Mouse (Mus musculus) ES-Bruce4 (cell line): ENCODE measurements around the gene Etv1. TPM values are rescaled to one million over a fixed set of nuclear protein-coding genes. Genes with fewer than 3 reads are reported as not detected.
"Not testable (repeated sequence)": the region's sequence is repeated elsewhere in the genome, so short reads cannot be mapped to it uniquely, and the experiment has no call there.

Experiments used
- H3K27ac ChIP-seq: 2 replicates; pipeline ENCODE4 v1.5.1; 2012; ENCODE audit warnings: low read length, inconsistent platforms; ENCODE audit not compliant: insufficient read depth
- H3K27me3 ChIP-seq: 2 replicates; pipeline ENCODE4 v1.6.1; 2012; ENCODE audit warnings: mild to moderate bottlenecking, low read length, inconsistent platforms; ENCODE audit not compliant: control insufficient read depth, poor library complexity, insufficient read depth, severe bottlenecking
- H3K36me3 ChIP-seq: 2 replicates; pipeline ENCODE4 v1.6.1; 2012; ENCODE audit warnings: inconsistent platforms, mild to moderate bottlenecking, low read length, moderate library complexity; ENCODE audit not compliant: control insufficient read depth, poor library complexity, insufficient read depth, severe bottlenecking
- H3K4me1 ChIP-seq: one replicate; pipeline ENCODE4 v1.8.1; 2011; ENCODE audit warnings: low read length; ENCODE audit not compliant: control insufficient read depth, insufficient read depth
- H3K4me3 ChIP-seq: 2 replicates; pipeline ENCODE4 v1.5.1; 2011; ENCODE audit warnings: low read depth, mild to moderate bottlenecking, low read length
- H3K9ac ChIP-seq: 2 replicates; pipeline ENCODE4 v1.6.1; 2012; ENCODE audit warnings: low read depth, mild to moderate bottlenecking, inconsistent platforms; ENCODE audit not compliant: poor library complexity, severe bottlenecking
- H3K9me3 ChIP-seq: replicated peaks from 2 replicates; pipeline ENCODE4 v1.6.1; 2012; ENCODE audit warnings: mild to moderate bottlenecking, low read length, inconsistent platforms; ENCODE audit not compliant: control insufficient read depth, poor library complexity, insufficient read depth, severe bottlenecking
- CTCF ChIP-seq: IDR thresholded peaks from one replicate; pipeline ENCODE4 v1.8.1; 2011; ENCODE audit warnings: low read depth, low read length
- EP300 ChIP-seq: IDR thresholded peaks from 2 replicates; pipeline ENCODE4 v1.6.1; 2011; ENCODE audit warnings: low read depth, low read length; ENCODE audit not compliant: insufficient read depth
- POLR2A ChIP-seq: IDR thresholded peaks from one replicate; pipeline ENCODE4 v1.8.1; 2011; ENCODE audit warnings: low read length; ENCODE audit not compliant: insufficient read depth
- polyA plus RNA-seq: library from polyadenylated mRNA; stranded (reverse); fragments of >200 nt; gene quantifications from 2 replicates; pipeline ENCODE4 v1.2.4, GENCODE M21; 2011; ENCODE audit warnings: low read depth; ENCODE audit not compliant: missing spikeins, insufficient read depth, insufficient read length

The Etv1 gene
- polyA plus RNA-seq, 1 experiment: 9.8 TPM

GRCm38 (mm10) chr12:38824405-38824804 is 45.2 kb downstream of the Etv1 start:
- no peaks in the 10 kb centered on the region for H3K36me3 ChIP-seq
- H3K27ac ChIP-seq: no peak overlapping the region
- no peaks in the 10 kb centered on the region; the same call in 1 of the 2 replicates for H3K27me3 ChIP-seq
- no peaks in the 10 kb centered on the region for H3K4me1 ChIP-seq
- TF ChIP-seq CTCF: no peak
- no peak for TF ChIP-seq EP300
- no peak for TF ChIP-seq POLR2A
- no peak overlapping the region for H3K4me3 ChIP-seq
- H3K9me3 ChIP-seq: no peaks in the 10 kb centered on the region
- H3K9ac ChIP-seq: no peak overlapping the region

DNA sequence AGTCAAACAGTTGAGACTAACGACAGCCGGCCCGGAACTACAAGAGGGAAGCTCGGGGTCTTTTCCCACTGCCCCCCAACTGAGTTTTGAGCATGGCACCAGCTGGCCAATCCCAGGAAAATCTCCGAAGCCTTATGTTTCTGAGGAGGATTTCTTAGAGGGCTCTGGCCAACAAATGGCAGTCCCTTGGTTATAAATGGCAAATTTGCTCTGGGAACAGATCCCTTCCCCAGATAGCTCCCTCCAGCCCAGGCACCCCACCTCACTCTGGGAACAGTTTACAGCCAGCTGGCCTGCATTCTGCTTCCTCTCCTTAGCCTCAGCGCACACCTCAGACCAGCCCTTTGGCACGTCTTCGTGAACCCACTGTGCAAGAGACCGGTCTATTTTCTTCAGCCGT is 53.8 kb downstream of the Etv1 start:
- H3K36me3 ChIP-seq: no peaks in the 10 kb centered on the region
- H3K9ac ChIP-seq: no peak overlapping the region
- H3K27ac ChIP-seq: no peak overlapping the region
- no peak overlapping the region for H3K4me3 ChIP-seq
- TF ChIP-seq EP300 (no peak), CTCF (no peak), POLR2A (no peak)
- H3K4me1 ChIP-seq: no peaks in the 10 kb centered on the region
- no peaks in the 10 kb centered on the region for H3K27me3 ChIP-seq
- H3K9me3 ChIP-seq: no peaks in the 10 kb centered on the region

GRCm38 (mm10) chr12:38834581-38834980 is 55.4 kb downstream of the Etv1 start:
- no peaks in the 10 kb centered on the region for H3K4me1 ChIP-seq
- H3K36me3 ChIP-seq: no peaks in the 10 kb centered on the region
- no peaks in the 10 kb centered on the region for H3K27me3 ChIP-seq
- no peak for TF ChIP-seq POLR2A
- H3K9me3 ChIP-seq: no peaks in the 10 kb centered on the region
- H3K9ac ChIP-seq: no peak overlapping the region
- H3K27ac ChIP-seq: no peak overlapping the region
- H3K4me3 ChIP-seq: no peak overlapping the region

GRCm38 (mm10) chr12:38834986-38835385 is 55.8 kb downstream of the Etv1 start:
- not testable (repeated sequence) for H3K9ac ChIP-seq, H3K9me3 ChIP-seq, H3K4me1 ChIP-seq, H3K27ac ChIP-seq, H3K4me3 ChIP-seq, H3K36me3 ChIP-seq, H3K27me3 ChIP-seq

DNA sequence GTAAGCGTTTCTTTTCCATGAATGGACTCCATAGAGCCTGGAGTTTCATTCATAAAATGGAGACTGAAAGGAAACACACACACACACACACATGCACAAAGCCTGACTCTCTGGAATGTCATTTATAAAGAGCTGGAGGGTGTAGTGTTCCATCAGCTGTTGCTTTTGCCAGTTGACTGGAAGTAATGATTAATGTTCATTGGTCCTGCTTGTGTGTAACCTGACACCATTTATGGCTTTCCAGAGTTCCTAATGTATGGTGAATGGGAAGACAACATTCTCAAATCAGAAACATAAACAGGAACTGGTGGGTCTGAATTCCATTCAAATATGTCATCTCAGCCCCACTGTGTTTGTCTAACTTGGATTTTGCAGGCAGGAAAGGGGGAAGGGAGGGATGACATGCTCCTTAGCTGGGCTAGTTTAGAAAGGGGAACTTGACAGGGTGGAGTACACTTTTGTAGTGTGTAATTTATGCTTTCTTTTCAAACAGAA is 64.7 kb downstream of the Etv1 start:
- Histone ChIP-seq H3K36me3 (no peaks in the 10 kb centered on the region), H3K9me3 (no peaks in the 10 kb centered on the region), H3K4me1 (no peaks in the 10 kb centered on the region), H3K9ac (no peak overlapping the region), H3K27me3 (no peaks in the 10 kb centered on the region), H3K27ac (no peak overlapping the region), H3K4me3 (no peak overlapping the region)
- no peak for TF ChIP-seq POLR2A
- no peak for TF ChIP-seq EP300

DNA sequence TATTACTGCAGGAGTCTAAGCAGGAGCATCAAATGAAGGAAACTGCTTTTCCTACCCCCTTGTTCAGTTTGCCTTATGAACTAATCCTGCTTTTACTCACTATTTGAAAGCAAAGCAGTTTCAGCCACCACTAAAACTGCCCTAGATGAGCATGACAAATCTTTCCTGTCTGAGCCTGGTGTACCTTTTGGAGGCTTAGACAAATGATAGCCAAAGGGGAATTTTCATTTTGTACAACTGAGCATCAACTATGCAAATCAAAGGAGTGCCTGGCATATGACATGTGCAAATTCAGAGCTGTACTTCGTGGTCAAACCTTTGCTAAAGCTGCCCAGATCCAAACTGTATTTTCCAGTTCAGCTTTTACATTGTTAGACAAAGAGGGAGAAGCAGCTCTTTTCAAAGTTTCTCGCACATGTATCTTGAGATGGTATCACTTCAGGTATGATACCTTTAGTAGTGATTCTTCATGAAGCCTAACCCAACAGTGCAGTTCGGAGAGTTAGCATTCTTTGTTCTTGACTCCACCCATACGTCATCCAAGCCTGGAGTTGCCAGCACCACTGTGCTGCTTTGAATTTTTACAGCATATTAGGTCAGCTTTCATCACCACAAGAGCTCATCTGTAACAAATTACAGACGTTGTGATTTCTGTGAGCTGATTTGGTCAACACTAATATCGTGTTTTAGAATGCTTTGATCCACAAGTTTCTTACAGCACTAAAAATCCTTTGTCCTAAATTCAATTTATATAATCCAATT is 68.5 kb downstream of the Etv1 start:
- Histone ChIP-seq H3K27ac (no peak overlapping the region), H3K27me3 (no peaks in the 10 kb centered on the region), H3K9ac (no peak overlapping the region), H3K4me3 (no peak overlapping the region), H3K4me1 (no peaks in the 10 kb centered on the region), H3K36me3 (no peaks in the 10 kb centered on the region), H3K9me3 (no peaks in the 10 kb centered on the region)
- no peak for TF ChIP-seq POLR2A
- TF ChIP-seq EP300: no peak
